Mouse (Mus musculus) C2C12 (cell line): ENCODE measurements around the gene Olfr1016. TPM values are rescaled to one million over a fixed set of nuclear protein-coding genes. Genes with fewer than 3 reads are reported as not detected.

ENCODE experiments used
- H3K27me3 ChIP-seq: one replicate; pipeline ENCODE4 v1.6.1; 2011; ENCODE audit not compliant: control insufficient read depth, insufficient read depth, insufficient read length
- H3K36me3 ChIP-seq: one replicate; pipeline ENCODE4 v1.6.1; 2011; ENCODE audit not compliant: control insufficient read depth, insufficient read depth
- H3K4me3 ChIP-seq: one replicate; pipeline ENCODE4 v1.5.1; 2011; ENCODE audit warnings: mild to moderate bottlenecking, control low read depth; ENCODE audit not compliant: poor library complexity, insufficient read depth, severe bottlenecking
- H3K79me2 ChIP-seq: one replicate; pipeline ENCODE4 v1.6.1; 2011; ENCODE audit not compliant: control insufficient read depth, insufficient read depth
- H3K79me3 ChIP-seq: one replicate; pipeline ENCODE4 v1.6.1; 2011; ENCODE audit warnings: low read depth, control low read depth
- H3ac ChIP-seq: one replicate; pipeline ENCODE3; 2011; ENCODE audit warnings: low read depth; ENCODE audit not compliant: control insufficient read depth, insufficient read length
- CEBPB ChIP-seq: IDR thresholded peaks from one replicate; pipeline ENCODE4 v1.6.1; 2011; ENCODE audit warnings: low read depth, mild to moderate bottlenecking, control low read depth, moderate library complexity
- CTCF ChIP-seq: IDR thresholded peaks from one replicate; pipeline ENCODE4 v1.5.1; 2011; ENCODE audit not compliant: control insufficient read depth, insufficient read depth, insufficient read length
- FOSL1 ChIP-seq: IDR thresholded peaks from one replicate; pipeline ENCODE4 v1.8.0; 2011; ENCODE audit warnings: mild to moderate bottlenecking, low read length; ENCODE audit not compliant: poor library complexity, insufficient read depth, severe bottlenecking
- MAX ChIP-seq: IDR thresholded peaks from one replicate; pipeline ENCODE4 v1.6.1; 2011; ENCODE audit warnings: mild to moderate bottlenecking, control low read depth
- MYOD1 ChIP-seq: IDR thresholded peaks from one replicate; pipeline ENCODE4 v1.6.1; 2011; ENCODE audit warnings: low read depth; ENCODE audit not compliant: control insufficient read depth, insufficient read length
- MYOG ChIP-seq: IDR thresholded peaks from one replicate; pipeline ENCODE4 v1.6.1; 2011; ENCODE audit not compliant: control insufficient read depth, insufficient read length; ENCODE audit errors: extremely low read depth
- USF1 ChIP-seq: IDR thresholded peaks from one replicate; pipeline ENCODE4 v1.6.1; 2011; ENCODE audit warnings: low read depth, mild to moderate bottlenecking, control low read depth, moderate library complexity
- long read RNA-seq, 2 experiments: library from polyadenylated mRNA; unstranded; transcript quantifications; one replicate each; pipeline ENCODE4 v2.0.0; 2019 to 2020
- polyA plus RNA-seq: library from polyadenylated mRNA; unstranded; fragments of >200 nt; fragmentation: generic; extraction: Trizol; gene quantifications from one replicate; pipeline ENCODE4 v1.2.1, GENCODE M21; 2012; ENCODE audit warnings: missing spikeins

Olfr1016 gene
- not detected for polyA plus RNA-seq
- long read RNA-seq, experiment 1, result 0 reads
- long read RNA-seq, experiment 2, result 0 reads

DNA sequence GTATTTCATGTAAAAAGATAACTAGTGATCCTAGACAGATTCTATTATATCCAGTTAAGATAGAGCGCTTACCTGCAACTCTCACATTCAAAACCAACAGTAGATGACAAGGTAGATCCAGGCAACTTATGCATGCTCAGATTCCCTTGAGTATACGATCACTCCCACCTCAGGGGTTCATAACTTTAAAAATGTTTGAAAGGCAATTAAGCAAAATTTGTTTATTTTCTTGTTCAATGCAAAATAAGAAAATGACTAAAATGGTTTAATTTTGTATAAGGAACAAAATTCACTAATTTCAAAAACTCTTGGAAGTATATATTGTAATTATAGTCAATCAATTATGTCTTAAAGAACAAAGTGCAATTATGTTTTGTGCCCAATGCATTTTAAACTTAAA is at the start of gene Olfr1016:
TSS of gene Olfr1016 (minus strand) at position 101 of the 400 bp plus-strand sequence.
- Histone ChIP-seq H3K4me3 (no peak within 1 kb of the TSS), H3K36me3 (no peaks in the 10 kb centered on the region), H3K79me3 (no peaks in the 10 kb centered on the region), H3K79me2 (no peaks in the 10 kb centered on the region), H3K27me3 (no peaks in the 10 kb centered on the region), H3ac (no peak within 1 kb of the TSS)
- TF ChIP-seq MAX, result no peak

DNA sequence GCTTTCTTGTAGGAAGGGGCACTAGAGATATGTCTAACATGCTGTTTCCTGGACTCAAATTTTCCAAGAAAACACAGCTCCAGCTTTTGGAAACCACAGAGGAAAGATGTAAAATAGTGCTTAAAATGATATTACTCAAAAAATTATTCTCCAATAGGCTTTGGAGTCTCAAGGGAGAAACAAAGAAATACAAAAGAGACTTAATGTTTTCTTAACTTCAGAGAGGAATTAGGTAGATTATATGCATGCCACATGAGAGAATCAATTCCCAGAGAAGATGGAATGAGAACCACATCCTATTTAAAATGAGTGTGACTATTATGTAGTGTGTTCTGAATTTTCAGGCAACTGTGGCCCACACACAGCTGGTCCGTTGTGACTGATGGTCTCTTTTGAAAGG is 44.4 kb upstream of the Olfr1016 start, which contains the start of gene Olfr1020:
TSS of gene Olfr1020 (plus strand) at position 301 of the 400 bp plus-strand sequence.
- H3ac ChIP-seq, result no peak within 1 kb of the TSS
- TF ChIP-seq MYOG (no peak), MYOD1 (no peak)
- H3K27me3 ChIP-seq, result no peaks in the 10 kb centered on the region
- H3K79me3 ChIP-seq, result no peaks in the 10 kb centered on the region
- H3K4me3 ChIP-seq, result no peak within 1 kb of the TSS
- H3K36me3 ChIP-seq, result no peaks in the 10 kb centered on the region
- H3K79me2 ChIP-seq, result no peaks in the 10 kb centered on the region

DNA sequence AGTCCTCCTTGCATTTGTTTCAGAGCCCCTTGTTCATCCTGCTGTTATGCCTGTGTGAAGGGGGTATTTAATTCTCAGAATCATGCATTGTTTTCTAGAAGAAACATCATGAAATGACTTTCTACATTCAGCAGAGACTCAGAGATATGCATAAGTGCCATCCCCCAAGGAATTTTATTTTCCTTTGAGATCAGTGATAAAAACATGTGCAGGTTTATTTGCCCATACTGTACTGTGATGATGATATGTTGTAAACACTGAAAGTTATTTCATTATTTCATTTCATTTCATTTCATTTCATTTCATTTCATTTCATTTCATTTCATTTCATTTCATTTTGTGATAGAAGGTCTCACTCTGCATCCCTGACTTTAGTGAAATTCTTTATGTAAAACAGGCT is 43.0 kb upstream of the Olfr1016 start, which contains the start of gene Olfr1019:
TSS of gene Olfr1019 (minus strand) at position 101 of the 400 bp plus-strand sequence.
- no peak within 1 kb of the TSS for H3K4me3 ChIP-seq
- H3K79me3 ChIP-seq, result no peaks in the 10 kb centered on the region
- TF ChIP-seq FOSL1, result no peak
- no peaks in the 10 kb centered on the region for H3K79me2 ChIP-seq
- H3ac ChIP-seq, result no peak within 1 kb of the TSS
- H3K36me3 ChIP-seq, result no peaks in the 10 kb centered on the region
- no peaks in the 10 kb centered on the region for H3K27me3 ChIP-seq

DNA sequence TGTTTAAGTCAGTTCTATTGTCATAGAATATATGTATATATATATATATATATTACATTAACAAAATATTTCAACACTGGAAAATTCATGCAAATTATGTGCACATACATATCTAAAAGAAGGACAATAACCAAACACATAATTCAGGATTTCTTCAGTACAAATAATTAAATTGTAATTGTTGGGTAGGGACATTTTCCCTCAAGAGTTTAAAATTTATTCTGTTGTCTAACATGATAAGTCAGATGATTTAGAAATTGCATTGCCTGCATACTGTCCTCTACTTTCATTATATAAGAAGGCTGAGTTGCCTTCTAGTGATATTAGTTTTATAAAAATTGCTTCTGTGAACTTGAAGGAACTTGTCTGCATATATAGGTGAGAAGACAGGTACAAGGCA is 15.8 kb upstream of the Olfr1016 start, which contains the start of gene Olfr1018:
TSS of gene Olfr1018 (plus strand) at position 301 of the 400 bp plus-strand sequence.
- Histone ChIP-seq H3K36me3 (no peaks in the 10 kb centered on the region), H3ac (no peak within 1 kb of the TSS), H3K4me3 (no peak within 1 kb of the TSS), H3K79me3 (no peaks in the 10 kb centered on the region), H3K79me2 (no peaks in the 10 kb centered on the region), H3K27me3 (no peaks in the 10 kb centered on the region)
- TF ChIP-seq MYOD1 (no peak), FOSL1 (no peak), USF1 (no peak), CTCF (no peak), MAX (no peak), CEBPB (no peak), MYOG (no peak)

DNA sequence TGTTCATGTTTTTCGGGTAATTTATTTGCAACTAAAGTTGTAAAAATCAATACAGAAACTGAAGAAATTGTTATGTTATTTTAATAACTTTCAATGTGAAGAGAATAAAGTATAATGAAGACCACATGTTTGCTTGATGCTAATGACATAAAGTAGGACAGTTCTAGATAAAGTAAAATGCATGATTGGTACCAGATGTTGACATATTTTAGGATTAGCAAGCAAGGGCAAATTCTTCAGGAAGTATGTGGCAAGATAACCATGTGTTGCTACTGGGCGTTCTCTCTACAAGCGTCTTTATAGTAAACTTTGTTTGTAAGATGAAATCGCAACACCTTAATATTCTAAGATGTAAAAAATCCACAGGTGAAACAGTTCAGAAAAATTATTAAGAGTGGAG is 2.2 kb upstream of the Olfr1016 start:
- no peak overlapping the region for H3K4me3 ChIP-seq
- no peaks in the 10 kb centered on the region for H3K79me2 ChIP-seq
- H3K36me3 ChIP-seq, result no peaks in the 10 kb centered on the region
- H3ac ChIP-seq, result no peak overlapping the region
- no peaks in the 10 kb centered on the region for H3K79me3 ChIP-seq
- no peaks in the 10 kb centered on the region for H3K27me3 ChIP-seq
- no peak for TF ChIP-seq CTCF
- TF ChIP-seq MYOG, result no peak
- no peak for TF ChIP-seq CEBPB
- TF ChIP-seq USF1, result no peak
- TF ChIP-seq MAX, result no peak
- no peak for TF ChIP-seq FOSL1
- no peak for TF ChIP-seq MYOD1

DNA sequence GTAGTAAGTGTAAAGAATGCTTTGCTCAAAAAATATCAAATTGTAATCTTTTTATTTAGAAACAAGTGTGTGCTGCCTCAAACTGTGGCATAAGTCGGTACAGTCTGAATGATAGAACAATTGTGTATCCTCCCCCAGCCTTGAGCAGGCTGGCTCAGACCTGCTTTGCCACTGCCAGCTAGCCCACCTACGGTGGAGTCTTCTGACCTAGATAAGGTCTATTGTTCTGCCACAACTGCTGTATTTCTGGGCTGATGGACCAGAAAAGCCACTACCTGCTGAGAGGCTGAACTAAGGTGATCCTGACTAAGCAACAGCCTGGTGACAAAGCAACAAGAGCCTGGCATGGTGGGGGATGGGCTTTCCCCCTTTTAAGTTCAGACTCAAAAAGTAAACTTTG is 10.0 kb downstream of the Olfr1016 start:
- no peaks in the 10 kb centered on the region for H3K36me3 ChIP-seq
- H3ac ChIP-seq, result no peak overlapping the region
- no peak overlapping the region for H3K4me3 ChIP-seq
- H3K79me3 ChIP-seq, result no peaks in the 10 kb centered on the region
- no peaks in the 10 kb centered on the region for H3K27me3 ChIP-seq
- TF ChIP-seq MYOG (no peak), CEBPB (no peak), CTCF (no peak), FOSL1 (no peak), MYOD1 (no peak), USF1 (no peak), MAX (no peak)
- no peaks in the 10 kb centered on the region for H3K79me2 ChIP-seq

DNA sequence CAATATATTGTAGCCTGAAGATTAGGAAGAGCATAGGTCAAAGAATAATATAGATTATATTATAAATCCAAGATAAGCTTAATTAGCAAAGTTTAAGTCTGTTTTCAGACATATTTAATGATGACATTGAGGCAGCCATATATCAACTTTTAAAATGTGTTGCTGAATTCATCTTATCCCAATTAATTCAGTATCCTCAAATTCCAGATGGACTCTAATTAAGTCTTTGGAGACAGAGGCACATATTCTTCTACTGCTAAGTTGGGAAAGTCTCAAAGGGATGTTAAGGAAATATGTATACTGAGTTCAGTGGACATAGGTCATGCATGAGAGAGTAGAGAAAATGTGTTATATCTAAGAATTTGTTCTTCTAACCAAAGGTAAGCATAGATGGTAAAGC is 20.6 kb downstream of the Olfr1016 start, which contains the start of gene Olfr1015:
TSS of gene Olfr1015 (plus strand) at position 301 of the 400 bp plus-strand sequence.
- TF ChIP-seq CEBPB (no peak), MAX (no peak), FOSL1 (no peak), USF1 (no peak), CTCF (no peak), MYOD1 (no peak), MYOG (no peak)
- Histone ChIP-seq H3K36me3 (no peaks in the 10 kb centered on the region), H3K4me3 (no peak within 1 kb of the TSS), H3K79me2 (no peaks in the 10 kb centered on the region), H3K79me3 (no peaks in the 10 kb centered on the region), H3ac (no peak within 1 kb of the TSS), H3K27me3 (no peaks in the 10 kb centered on the region)
